In the genomic region with DNA sequence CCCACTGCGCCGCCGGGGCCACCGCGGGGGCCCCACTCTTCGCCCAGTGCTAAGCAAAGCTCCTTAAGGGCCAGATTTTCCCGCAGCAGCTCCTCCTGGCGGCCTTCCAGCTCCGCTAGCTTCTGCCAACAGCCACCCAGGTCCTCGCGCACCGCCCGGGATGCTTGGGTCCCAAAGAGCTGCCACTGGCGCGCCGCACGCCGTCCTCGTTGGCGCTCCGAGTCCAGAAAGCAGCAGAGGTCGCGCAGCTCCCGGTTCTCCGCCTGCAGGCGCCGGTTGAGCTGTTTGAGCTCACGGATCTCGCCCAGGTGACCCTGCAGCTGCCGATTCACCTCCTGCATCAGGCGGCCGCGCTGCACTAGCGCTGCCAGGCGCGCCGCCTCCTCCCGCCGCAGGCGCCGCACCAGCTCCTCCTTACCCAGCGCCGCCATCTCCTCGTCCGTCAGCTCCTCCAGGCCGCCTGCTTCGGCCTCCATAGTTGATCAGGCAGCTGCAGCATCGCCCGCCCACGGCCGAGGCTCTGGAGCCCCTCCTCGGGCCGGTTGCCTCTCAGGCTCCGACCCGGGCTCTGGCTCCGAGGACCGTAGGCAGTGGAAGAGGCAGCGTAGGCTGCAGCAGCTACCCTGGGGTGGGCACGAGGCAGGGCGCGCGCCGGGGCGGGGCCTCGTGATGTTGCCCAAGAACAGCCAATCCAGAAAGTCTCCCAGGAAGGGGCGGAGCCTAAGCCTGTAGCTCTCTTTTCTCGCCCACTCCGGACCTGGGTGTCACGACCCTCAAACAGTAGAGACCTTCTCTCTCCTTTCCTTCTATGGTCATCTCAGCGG, we compare ENCODE assay signal across 7 mouse cellular contexts. TPM values are rescaled to one million over a fixed set of nuclear protein-coding genes. Genes with fewer than 3 reads are reported as not detected.
DNase-seq lines count a peak whose midpoint lies in the region; ATAC-seq lines count a peak whose summit lies in the region.

No protein-coding gene starts in this region.

- under 1% methylated on average over 70 of the region's 70 CpGs for WGBS in intestine, embryonic 15.5 days
- WGBS in midbrain, embryonic 10.5 days = under 1% methylated on average over 70 of the region's 70 CpGs

- peak overlapping the region; percentile 98 for H3K4me2 ChIP-seq in intestine, embryonic 15.5 days (replicated peaks)

- peak; percentile 96 to 99 for DNase-seq in adrenal gland, adult (ENCODE audit: inconsistent age in 2 of 2, low spot score in 1 of 2)
- DNase-seq in embryo, embryonic 10.5 days (ENCODE audit: low spot score) = peak; percentile 98
- DNase-seq in gastrocnemius, postnatal 25 days = peak; percentile 96
- peak; percentile 97 to 98 for DNase-seq in left cerebral cortex, postnatal 25 days (ENCODE audit: low spot score in 2 of 2)
- peak; percentile 95 for DNase-seq in midbrain, embryonic 10.5 days (ENCODE audit: low spot score)
- DNase-seq in right cerebral cortex, postnatal 4 days = peak; percentile 95

- peak; percentile 91 for ATAC-seq in intestine, embryonic 15.5 days

- H3K9me3 ChIP-seq in intestine, embryonic 15.5 days = no peaks in the 10 kb centered on the region
- H3K9me3 ChIP-seq in midbrain, embryonic 10.5 days (replicated peaks) = no peaks in the 10 kb centered on the region

- no peaks in the 10 kb centered on the region for H3K27me3 ChIP-seq in intestine, embryonic 15.5 days (replicated peaks)
- H3K27me3 ChIP-seq in midbrain, embryonic 10.5 days (ENCODE audit: low read depth, poor library complexity, severe bottlenecking) = peaks cover 25% of the 10 kb centered on the region

- intact Hi-C loops in left cerebral cortex, postnatal 25 days (cut with DNase I) = loop anchor here (1.0 kb wide), 2 partner anchors 32 to 34 kb away; a partner anchor contains a TSS

- H3K9ac ChIP-seq in intestine, embryonic 15.5 days = peak overlapping the region; percentile 90

- H3K36me3 ChIP-seq in intestine, embryonic 15.5 days = no peaks in the 10 kb centered on the region
- peaks cover 21% of the 10 kb centered on the region for H3K36me3 ChIP-seq in midbrain, embryonic 10.5 days

- H3K4me3 ChIP-seq in intestine, embryonic 15.5 days (replicated peaks) = peak overlapping the region; percentile 88
- peak overlapping the region; percentile 68 for H3K4me3 ChIP-seq in midbrain, embryonic 10.5 days

- H3K27ac ChIP-seq in intestine, embryonic 15.5 days = peak overlapping the region; percentile 92
- peak overlapping the region; percentile 91 for H3K27ac ChIP-seq in midbrain, embryonic 10.5 days (replicated peaks)

- peaks cover 32% of the 10 kb centered on the region for H3K4me1 ChIP-seq in intestine, embryonic 15.5 days (replicated peaks)
- peaks cover 54% of the 10 kb centered on the region for H3K4me1 ChIP-seq in midbrain, embryonic 10.5 days

RNA-seq across cellular contexts. Expression of a gene that starts 0.6 kb away (rescaled TPM):
- total RNA-seq in gastrocnemius, postnatal 25 days (2021) = 1 to 10 TPM; 4.5 to 6.6 TPM
- polyA plus RNA-seq in intestine, embryonic 15.5 days (2015; fragmentation: Nextera tagmentation; extraction: Ambion mirVana) = 8.2 and 8.7 TPM in 2 replicates
- total RNA-seq in left cerebral cortex, postnatal 25 days (2021) = 10 to 100 TPM; 26.4 to 27.9 TPM
- 5.5 and 6.0 TPM in 2 replicates for polyA plus RNA-seq in midbrain, embryonic 10.5 days (2016; fragmentation: Nextera tagmentation; extraction: Ambion mirVana)

RNA-seq across cellular contexts. Expression of a gene that starts 3.3 kb away (rescaled TPM):
- 10 to 100 TPM; 36.9 to 38.4 TPM for total RNA-seq in gastrocnemius, postnatal 25 days (2021)
- 95.1 and 99.4 TPM in 2 replicates for polyA plus RNA-seq in intestine, embryonic 15.5 days (2015; fragmentation: Nextera tagmentation; extraction: Ambion mirVana)
- 10 to 100 TPM; 81.9 to 92.9 TPM for total RNA-seq in left cerebral cortex, postnatal 25 days (2021)
- polyA plus RNA-seq in midbrain, embryonic 10.5 days (2016; fragmentation: Nextera tagmentation; extraction: Ambion mirVana) = 98.0 and 111 TPM in 2 replicates

RNA-seq across cellular contexts. Expression of a gene that starts 9.8 kb away (rescaled TPM):
- total RNA-seq in gastrocnemius, postnatal 25 days (2021) = not detected
- not detected in 2 replicates for polyA plus RNA-seq in intestine, embryonic 15.5 days (2015; fragmentation: Nextera tagmentation; extraction: Ambion mirVana)
- not detected for total RNA-seq in left cerebral cortex, postnatal 25 days (2021)
- polyA plus RNA-seq in midbrain, embryonic 10.5 days (2016; fragmentation: Nextera tagmentation; extraction: Ambion mirVana) = not detected in 2 replicates

RNA-seq across cellular contexts. Expression of a gene that starts 11.2 kb away (rescaled TPM):
- total RNA-seq in gastrocnemius, postnatal 25 days (2021) = not detected
- 2.1 and 2.9 TPM in 2 replicates for polyA plus RNA-seq in intestine, embryonic 15.5 days (2015; fragmentation: Nextera tagmentation; extraction: Ambion mirVana)
- under 1 TPM; 0.73 to 0.80 TPM for total RNA-seq in left cerebral cortex, postnatal 25 days (2021)
- polyA plus RNA-seq in midbrain, embryonic 10.5 days (2016; fragmentation: Nextera tagmentation; extraction: Ambion mirVana) = 1.7 and 2.7 TPM in 2 replicates

RNA-seq across cellular contexts. Expression of a gene that starts 16.6 kb away (rescaled TPM):
- 10 to 100 TPM in 1 of 2 experiments, 1 to 10 TPM in 1; 7.8 to 12.2 TPM for total RNA-seq in gastrocnemius, postnatal 25 days (2021)
- polyA plus RNA-seq in intestine, embryonic 15.5 days (2015; fragmentation: Nextera tagmentation; extraction: Ambion mirVana) = 118 TPM in 2 replicates
- total RNA-seq in left cerebral cortex, postnatal 25 days (2021) = 10 to 100 TPM; 15.2 to 16.4 TPM
- 67.6 and 69.1 TPM in 2 replicates for polyA plus RNA-seq in midbrain, embryonic 10.5 days (2016; fragmentation: Nextera tagmentation; extraction: Ambion mirVana)

Comparison
In these comparisons a context has a peak if more than half of its experiments do, and no peak if none do; other contexts are left out.
1. Peak in every context shown above with its lines: DNase-seq, ATAC-seq, H3K4me3 ChIP-seq and H3K27ac ChIP-seq.